16 mouse cellular contexts compared by ENCODE assay signal in genomic region chr2:128449294-128449693, GRCm38 (mm10).
"Had no signal": no experiment of that assay in that cellular context is flagged by ENCODE, and none has a peak within 500 bp of the region (broad histone marks: within the 10 kb centered on the region; RNA-seq: fewer than 3 reads in every experiment).

No protein-coding gene starts in this region.

- H3K27ac ChIP-seq: neural tube, embryonic 13.5 days; neural tube, embryonic 15.5 days; stomach, embryonic 15.5 days; stomach, postnatal 0 days had no signal

- DNase-seq: retina, postnatal 1 day; right cerebral cortex, adult 18-20 months; right cerebral cortex, postnatal 14 days; right cerebral cortex, postnatal 25 days; right cerebral cortex, postnatal 4 days; spleen, adult 18-20 months; thymus, adult 18-20 months; thymus, adult 2 months; thymus, postnatal 14 days; thymus, postnatal 25 days; thymus, postnatal 36 days; thymus, postnatal 4 days had no signal

- H3K4me2 ChIP-seq: neural tube, embryonic 13.5 days; neural tube, embryonic 15.5 days; stomach, embryonic 15.5 days had no signal

- H3K9ac ChIP-seq: neural tube, embryonic 13.5 days; neural tube, embryonic 15.5 days; stomach, embryonic 15.5 days had no signal

- H3K4me3 ChIP-seq: neural tube, embryonic 13.5 days; neural tube, embryonic 15.5 days; stomach, embryonic 15.5 days had no signal

- H3K36me3 ChIP-seq: neural tube, embryonic 13.5 days; neural tube, embryonic 15.5 days; stomach, embryonic 15.5 days had no signal

- H3K9me3 ChIP-seq: neural tube, embryonic 13.5 days; neural tube, embryonic 15.5 days; stomach, embryonic 15.5 days had no signal

- H3K4me1 ChIP-seq: stomach, embryonic 15.5 days had no signal

- H3K27me3 ChIP-seq: neural tube, embryonic 13.5 days; neural tube, embryonic 15.5 days; stomach, embryonic 15.5 days had no signal
